Mouse (Mus musculus) E14TG2a.4 (cell line): ENCODE data around the gene Ufl1.

Experiments
- CTCF ChIP-seq: conservative IDR thresholded peaks from 2 replicates; pipeline ENCODE4 v1.5.1; 2014; ENCODE audit warnings: low read length
- POU5F1 ChIP-seq: IDR thresholded peaks from 2 replicates; pipeline ENCODE4 v1.6.1; 2014; ENCODE audit warnings: low read length, borderline replicate concordance

- TF ChIP-seq CTCF = no peak
- no peak for TF ChIP-seq POU5F1
Observed at GRCm38 (mm10) chr4:25206166-25206565, 75.5 kb downstream of the Ufl1 start.
